Mouse (Mus musculus) liver, adult 2 months (tissue): ENCODE data around the gene Spry1. TPM values are rescaled to one million over a fixed set of nuclear protein-coding genes. Genes with fewer than 3 reads are reported as not detected.

Experiments
- DNase-seq: peaks from one replicate; pipeline ENCODE4 v3.0.0-alpha.2; 2011; ENCODE audit warnings: low read depth, low spot score; ENCODE audit errors: extremely low read depth
- H3K27ac ChIP-seq: fragments of 200-500 bp; replicated peaks from 2 replicates; pipeline ENCODE4 v1.5.1; 2012; ENCODE audit warnings: low read depth, mild to moderate bottlenecking, control low read depth, inconsistent platforms, low read length; ENCODE audit not compliant: insufficient read depth
- H3K27me3 ChIP-seq: fragments of 200-500 bp; 2 replicates; pipeline ENCODE4 v1.6.1; 2012; ENCODE audit warnings: mild to moderate bottlenecking, moderate library complexity, low read length, inconsistent platforms; ENCODE audit not compliant: control insufficient read depth, insufficient read depth
- H3K36me3 ChIP-seq: fragments of 200-500 bp; 2 replicates; pipeline ENCODE4 v1.6.1; 2012; ENCODE audit warnings: low read length, inconsistent platforms; ENCODE audit not compliant: control insufficient read depth, insufficient read depth
- H3K4me1 ChIP-seq: fragments of 200-500 bp; 2 replicates; pipeline ENCODE4 v1.6.1; 2011; ENCODE audit warnings: low read length; ENCODE audit not compliant: control insufficient read depth, insufficient read depth
- H3K4me3 ChIP-seq: fragments of 200-500 bp; 2 replicates; pipeline ENCODE4 v1.5.1; 2011; ENCODE audit warnings: low read depth, mild to moderate bottlenecking, control low read depth, low read length, moderate library complexity; ENCODE audit not compliant: insufficient read depth
- H3K79me2 ChIP-seq: fragments of 200-500 bp; 2 replicates; pipeline ENCODE4 v1.6.1; 2012; ENCODE audit warnings: inconsistent platforms, mild to moderate bottlenecking, low read length, moderate library complexity; ENCODE audit not compliant: control insufficient read depth, insufficient read depth
- H3K9ac ChIP-seq: fragments of 200-500 bp; 2 replicates; pipeline ENCODE4 v1.6.1; 2012; ENCODE audit warnings: low read depth, mild to moderate bottlenecking, control low read depth, inconsistent platforms, low read length
- CTCF ChIP-seq: fragments of 200-500 bp; IDR thresholded peaks from 2 replicates; pipeline ENCODE4 v1.5.1; 2011; ENCODE audit warnings: low read depth, low read length, control low read depth
- POLR2A ChIP-seq: fragments of 200-500 bp; IDR thresholded peaks from 2 replicates; pipeline ENCODE4 v1.6.1; 2011; ENCODE audit warnings: low read length, control low read depth; ENCODE audit not compliant: insufficient read depth; ENCODE audit errors: extremely low read depth
- WGBS: fragments of 180-500 bp; shearing (Covaris S2); methylation state at CpG from one replicate; pipeline ENCODE4 v1.1.7; 2018; 5-methylcytosine and 5-hydroxymethylcytosine counted together
- polyA plus RNA-seq: library from polyadenylated mRNA; depleted of rRNA; stranded (reverse); fragments of >200 nt; gene quantifications from 2 replicates; pipeline ENCODE4 v1.2.3, GENCODE M21; 2012
- total RNA-seq: library from RNA; depleted of rRNA; stranded (reverse); fragments of >200 nt; gene quantifications from 2 replicates; pipeline ENCODE4 v1.2.3, GENCODE M21; 2014

The Spry1 gene
- total and polyA plus RNA-seq, 2 experiments, result 2.8 to 5.9 TPM

- Histone ChIP-seq H3K9ac (no peak overlapping the region), H3K36me3 (no peaks in the 10 kb centered on the region), H3K27me3 (no peaks in the 10 kb centered on the region), H3K79me2 (no peaks in the 10 kb centered on the region), H3K27ac (no peak overlapping the region), H3K4me1 (no peaks in the 10 kb centered on the region), H3K4me3 (no peak overlapping the region)
- 81% methylated on average over 6 of the region's 6 CpGs for WGBS
- DNase-seq, result no peak
- no peak for TF ChIP-seq POLR2A
- no peak for TF ChIP-seq CTCF
Observed at GRCm38 (mm10) chr3:37649281-37649680, 9.5 kb downstream of the Spry1 start.

GRCm38 (mm10) chr3:37652537-37652936, 12.8 kb downstream of the Spry1 start:
- H3K36me3 ChIP-seq, result no peaks in the 10 kb centered on the region
- TF ChIP-seq CTCF, result no peak
- no peak for TF ChIP-seq POLR2A
- no peak overlapping the region for H3K9ac ChIP-seq
- no peaks in the 10 kb centered on the region for H3K4me1 ChIP-seq
- H3K27me3 ChIP-seq, result no peaks in the 10 kb centered on the region
- no peak overlapping the region for H3K27ac ChIP-seq
- no peaks in the 10 kb centered on the region for H3K79me2 ChIP-seq
- H3K4me3 ChIP-seq, result no peak overlapping the region
- 43% methylated on average over 9 of the region's 9 CpGs for WGBS
- DNase-seq, result peak; percentile 13

- Histone ChIP-seq H3K27ac (no peak overlapping the region), H3K9ac (no peak overlapping the region), H3K79me2 (no peaks in the 10 kb centered on the region), H3K4me1 (no peaks in the 10 kb centered on the region), H3K36me3 (no peaks in the 10 kb centered on the region), H3K4me3 (0 out of 2 replicates have a peak overlapping the region, but pooled peaks have one; percentile 14), H3K27me3 (no peaks in the 10 kb centered on the region)
- TF ChIP-seq POLR2A (no peak), CTCF (no peak)
- DNase-seq, result no peak
- WGBS, result 9% methylated on average over 16 of the region's 16 CpGs
Observed at GRCm38 (mm10) chr3:37653935-37654729, 14.4 kb downstream of the Spry1 start.

- H3K27me3 ChIP-seq, result no peaks in the 10 kb centered on the region
- no peak overlapping the region for H3K9ac ChIP-seq
- TF ChIP-seq CTCF (no peak), POLR2A (no peak)
- H3K79me2 ChIP-seq, result no peaks in the 10 kb centered on the region
- 50% methylated on average over 6 of the region's 6 CpGs for WGBS
- H3K27ac ChIP-seq, result no peak overlapping the region
- H3K36me3 ChIP-seq, result no peaks in the 10 kb centered on the region
- no peak overlapping the region for H3K4me3 ChIP-seq
- no peak for DNase-seq
- H3K4me1 ChIP-seq, result no peaks in the 10 kb centered on the region
Observed at GRCm38 (mm10) chr3:37654787-37655186, 15.0 kb downstream of the Spry1 start.

- Histone ChIP-seq H3K4me3 (no peak overlapping the region), H3K27ac (no peak overlapping the region), H3K9ac (no peak overlapping the region), H3K27me3 (no peaks in the 10 kb centered on the region), H3K36me3 (no peaks in the 10 kb centered on the region), H3K79me2 (no peaks in the 10 kb centered on the region), H3K4me1 (no peaks in the 10 kb centered on the region)
- DNase-seq, result no peak
- TF ChIP-seq POLR2A (no peak), CTCF (no peak)
- 30% methylated on average over 20 of the region's 20 CpGs for WGBS
Observed at GRCm38 (mm10) chr3:37655933-37656633, 16.3 kb downstream of the Spry1 start.

GRCm38 (mm10) chr3:37657009-37657408, 17.3 kb downstream of the Spry1 start:
- TF ChIP-seq POLR2A (no peak), CTCF (no peak)
- Histone ChIP-seq H3K9ac (no peak overlapping the region), H3K4me3 (no peak overlapping the region), H3K4me1 (no peaks in the 10 kb centered on the region), H3K27ac (no peak overlapping the region), H3K79me2 (no peaks in the 10 kb centered on the region), H3K27me3 (no peaks in the 10 kb centered on the region), H3K36me3 (no peaks in the 10 kb centered on the region)
- no peak for DNase-seq
- WGBS, result 46% methylated on average over 8 of the region's 8 CpGs
